Mouse (Mus musculus) adrenal gland, adult 18-20 months (tissue): ENCODE measurements around the gene Gm10382. TPM values are rescaled to one million over a fixed set of nuclear protein-coding genes. Genes with fewer than 3 reads are reported as not detected.
A peak's percentile ranks its signal among the peaks of the same experiment; 100 is the strongest.
"Not testable (repeated sequence)": the region's sequence is repeated elsewhere in the genome, so short reads cannot be mapped to it uniquely, and the experiment has no call there.

Experiments
- DNase-seq, 2 experiments: peaks; one replicate each; pipeline ENCODE4 v3.0.0; 2021 to 2022; ENCODE audit warnings: low spot score in 2 of 2
- total RNA-seq, 2 experiments: library from RNA; stranded (reverse); gene quantifications; 1 replicate in 1 of 2; 2 replicates in 1 of 2; pipeline ENCODE4 v1.2.3; 2021

Gm10382 gene
- total RNA-seq, 2 experiments from 2014 or later = 0.42 to 0.50 TPM

DNA sequence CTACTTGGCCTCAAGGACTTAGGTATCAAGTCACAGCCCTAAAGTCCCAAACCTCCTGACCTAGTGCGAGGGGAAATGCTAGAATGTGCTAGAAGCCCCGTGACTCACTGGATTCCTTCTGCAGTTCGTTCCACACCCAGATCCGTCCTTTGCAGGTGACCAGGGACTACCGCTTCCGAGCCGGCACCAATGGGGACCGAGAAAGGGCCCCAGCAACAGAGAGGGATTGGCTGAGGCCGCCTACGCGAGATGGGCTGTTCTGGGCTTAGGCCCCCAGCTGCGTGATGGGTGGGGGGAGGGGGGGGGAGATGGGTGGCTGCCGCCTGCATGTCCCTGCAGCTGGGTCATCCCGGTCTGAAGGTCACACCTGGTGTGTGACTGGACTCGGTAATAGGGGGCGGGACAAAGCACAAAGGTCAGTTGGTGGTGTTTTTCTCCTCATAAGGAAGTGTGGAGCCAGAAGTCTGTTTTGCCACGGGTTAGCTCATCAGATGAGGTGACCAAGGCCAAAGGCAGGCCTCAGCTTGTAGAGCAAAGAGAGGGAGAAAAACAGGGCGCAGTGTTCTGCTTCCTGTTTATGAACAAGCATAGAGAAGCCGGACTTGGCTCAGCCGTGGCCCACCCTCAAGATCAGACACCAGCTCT lies 4.0 kb downstream of the Gm10382 start:
- peak; percentile 93 to 94 for DNase-seq

DNA sequence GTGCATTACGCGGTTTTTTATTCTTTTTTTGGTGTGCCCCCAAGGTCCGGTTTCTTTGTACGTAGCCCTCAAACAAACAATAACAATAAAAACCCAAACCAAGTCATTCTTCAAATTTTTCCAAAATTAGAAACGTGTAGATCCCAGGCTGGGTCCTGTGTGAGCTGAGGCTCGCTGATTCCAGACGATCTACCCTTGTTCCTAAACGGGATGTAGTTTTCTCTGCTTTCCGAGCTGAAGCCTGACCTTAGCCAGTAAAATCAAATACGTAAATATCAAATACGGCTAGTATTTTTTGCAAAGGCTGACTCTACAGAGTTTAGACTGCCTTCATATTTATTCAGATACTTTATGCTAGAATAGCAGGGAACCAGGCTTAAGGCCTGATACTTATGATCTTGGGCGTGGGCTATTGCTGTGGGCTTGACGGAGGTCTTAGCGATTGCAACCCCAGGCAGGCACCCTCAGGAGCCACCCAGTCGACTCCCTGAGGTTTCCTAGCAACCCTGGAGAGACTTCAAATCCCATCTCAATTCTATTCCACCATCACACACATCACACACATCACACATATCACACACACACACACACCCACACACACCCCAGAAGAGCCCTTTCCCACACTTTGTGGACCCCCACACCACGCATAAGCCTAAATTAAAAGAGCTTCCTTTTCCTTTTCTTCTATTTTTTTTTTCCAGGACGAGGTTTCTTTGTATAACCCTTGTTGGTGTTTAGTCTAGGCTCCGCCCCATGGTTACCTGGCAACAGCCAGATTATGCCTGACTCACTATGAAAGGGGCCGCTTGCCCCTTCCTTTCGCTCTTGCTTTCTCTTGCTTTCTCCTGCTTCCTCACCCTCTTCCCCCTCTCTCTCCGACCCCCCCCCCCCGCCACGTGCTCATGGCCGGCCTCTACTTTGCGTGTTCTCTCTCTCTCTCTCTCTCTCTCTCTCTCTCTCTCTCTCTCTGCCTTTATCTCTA lies 4.8 kb downstream of the Gm10382 start:
- DNase-seq = peak in 1 of 2 experiments; percentile 64

DNA sequence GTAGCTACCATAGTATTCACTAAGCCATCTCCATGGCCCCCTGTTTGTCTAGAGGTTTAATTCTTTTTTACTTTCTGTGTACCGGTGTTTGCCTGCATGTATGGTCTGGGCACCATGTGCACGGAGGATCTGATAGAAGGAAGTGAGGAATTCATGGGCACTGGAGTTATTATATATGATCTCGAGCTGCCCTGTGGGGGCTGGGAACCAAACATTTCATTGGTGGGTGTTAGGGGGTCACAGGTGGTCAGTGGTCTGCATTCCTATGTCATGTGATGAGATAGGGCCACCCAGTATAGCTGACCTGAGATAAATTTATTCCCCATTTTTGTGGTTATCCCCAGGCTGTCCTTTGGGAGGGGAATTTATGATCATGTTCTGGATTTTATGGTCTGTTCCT lies 5.9 kb downstream of the Gm10382 start:
- no peak for DNase-seq

DNA sequence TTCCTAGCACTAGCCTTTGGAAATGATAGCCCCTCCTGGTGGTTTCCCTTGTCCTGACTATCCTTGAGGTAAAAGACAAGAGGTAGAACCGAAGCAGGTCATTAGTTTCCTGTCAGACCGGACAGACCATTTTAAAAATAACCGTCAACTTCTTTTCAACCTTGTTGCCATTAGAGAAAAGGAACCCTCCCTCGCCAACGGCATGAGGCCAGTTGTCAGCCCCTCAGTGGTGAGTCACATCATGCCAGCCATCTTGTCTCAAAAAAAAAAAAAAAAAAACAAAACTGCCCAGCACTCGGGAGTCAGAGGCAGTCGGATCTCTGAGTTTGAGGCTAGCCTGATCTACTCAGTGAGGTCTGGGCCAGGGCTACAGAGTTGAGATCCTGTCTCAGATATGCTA lies 11.8 kb downstream of the Gm10382 start:
- no peak for DNase-seq

DNA sequence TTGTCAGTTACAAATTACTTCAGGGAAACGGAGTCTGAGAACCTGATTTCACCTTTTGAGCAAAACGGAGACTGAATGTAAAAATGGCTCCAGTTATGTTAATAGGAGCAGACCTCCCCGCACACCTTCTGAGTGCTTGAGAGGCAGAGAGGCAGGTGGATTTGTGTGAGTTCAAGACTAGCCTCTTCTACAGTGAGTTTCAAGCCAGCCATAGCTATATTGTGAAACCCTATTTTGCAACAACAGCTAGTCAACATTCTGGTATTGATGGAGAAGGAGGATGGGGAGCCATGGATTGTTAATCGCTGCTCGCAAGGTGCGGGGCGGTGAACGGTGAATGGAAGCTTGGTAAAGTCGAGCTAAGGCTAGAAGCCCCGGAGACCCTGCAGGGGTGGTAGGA lies 13.4 kb downstream of the Gm10382 start:
- DNase-seq = no peak

DNA sequence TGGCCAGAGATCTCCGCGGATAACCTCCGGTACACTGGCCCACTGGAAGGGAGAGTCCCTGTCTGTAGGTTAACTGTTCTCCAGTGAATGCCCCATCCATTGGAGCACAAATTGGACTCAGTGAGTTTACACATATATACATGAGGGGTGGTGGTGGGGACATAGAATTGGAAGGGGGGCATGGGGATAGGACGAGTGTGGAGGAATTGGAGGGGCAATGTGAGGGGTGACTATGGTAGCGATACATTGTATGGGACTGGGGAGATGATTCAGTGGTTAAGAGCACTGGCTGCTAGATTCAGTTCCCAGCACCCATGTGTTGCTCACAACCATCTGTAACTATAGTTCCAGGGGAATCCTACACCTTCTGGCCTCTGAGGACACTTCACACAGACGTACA lies 13.9 kb downstream of the Gm10382 start:
- DNase-seq = no peak

DNA sequence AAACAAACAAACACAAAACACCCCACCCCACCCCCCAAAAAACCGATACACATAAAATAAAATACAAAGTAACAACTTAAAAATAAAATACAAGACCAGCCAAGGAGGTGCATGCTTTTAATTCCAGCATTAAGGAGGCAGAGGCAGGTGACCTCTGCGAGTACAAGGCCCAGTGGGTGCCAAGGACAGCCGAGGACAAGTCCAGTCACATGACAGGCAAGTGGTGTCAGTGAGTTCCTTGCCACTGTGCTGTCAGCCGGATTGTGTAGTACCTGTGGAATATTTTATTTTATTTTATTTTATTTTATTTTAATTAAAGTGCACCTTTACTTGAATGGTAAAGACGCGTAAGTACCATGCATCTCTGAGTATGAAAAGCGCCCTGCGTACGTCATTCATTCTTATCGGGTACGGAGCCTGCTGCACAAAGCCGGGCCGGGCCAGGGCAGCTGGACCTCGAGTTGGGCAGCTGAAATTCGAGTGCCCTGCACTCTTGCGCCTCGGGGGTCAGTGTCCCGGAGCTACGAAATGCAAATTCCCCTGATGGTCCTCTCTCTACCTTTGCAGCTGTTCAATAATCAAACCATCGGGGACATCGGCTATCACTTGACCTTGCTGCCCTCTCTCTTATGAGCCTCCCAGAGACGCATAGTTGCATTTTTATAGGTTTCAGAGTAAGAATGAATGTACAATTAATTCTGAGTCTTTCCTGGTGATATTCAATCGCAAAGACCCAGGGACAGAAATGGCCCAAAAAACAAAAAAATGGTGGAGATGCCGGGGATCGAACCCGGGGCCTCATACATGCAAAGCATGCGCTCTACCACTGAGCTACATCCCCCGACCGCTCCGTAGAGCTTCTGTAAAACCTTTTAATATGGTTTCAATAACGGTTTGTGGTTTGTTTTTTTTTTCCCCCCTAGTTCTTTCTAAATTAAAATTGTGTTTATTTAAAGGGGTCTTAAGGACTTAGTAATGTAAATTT lies 14.7 kb downstream of the Gm10382 start:
- peak; percentile 75 to 83 for DNase-seq

DNA sequence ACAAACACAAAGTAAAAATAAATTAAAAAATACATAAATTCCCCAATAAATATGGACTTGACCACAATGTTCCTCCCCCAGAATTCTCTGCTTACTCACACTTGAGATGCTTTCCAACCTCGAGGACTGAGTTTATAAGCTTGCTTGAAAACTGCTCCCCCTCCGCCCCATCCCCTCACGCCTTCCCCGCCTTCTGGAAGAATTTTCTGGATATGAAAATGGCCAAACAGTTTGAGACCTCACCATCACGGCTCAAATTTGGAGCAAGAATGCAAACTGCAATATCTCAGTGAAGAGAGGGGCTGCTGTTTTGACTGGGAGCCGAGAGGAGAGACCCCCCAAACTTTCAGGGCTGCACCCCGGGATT lies 15.4 kb downstream of the Gm10382 start:
- no peak for DNase-seq

DNA sequence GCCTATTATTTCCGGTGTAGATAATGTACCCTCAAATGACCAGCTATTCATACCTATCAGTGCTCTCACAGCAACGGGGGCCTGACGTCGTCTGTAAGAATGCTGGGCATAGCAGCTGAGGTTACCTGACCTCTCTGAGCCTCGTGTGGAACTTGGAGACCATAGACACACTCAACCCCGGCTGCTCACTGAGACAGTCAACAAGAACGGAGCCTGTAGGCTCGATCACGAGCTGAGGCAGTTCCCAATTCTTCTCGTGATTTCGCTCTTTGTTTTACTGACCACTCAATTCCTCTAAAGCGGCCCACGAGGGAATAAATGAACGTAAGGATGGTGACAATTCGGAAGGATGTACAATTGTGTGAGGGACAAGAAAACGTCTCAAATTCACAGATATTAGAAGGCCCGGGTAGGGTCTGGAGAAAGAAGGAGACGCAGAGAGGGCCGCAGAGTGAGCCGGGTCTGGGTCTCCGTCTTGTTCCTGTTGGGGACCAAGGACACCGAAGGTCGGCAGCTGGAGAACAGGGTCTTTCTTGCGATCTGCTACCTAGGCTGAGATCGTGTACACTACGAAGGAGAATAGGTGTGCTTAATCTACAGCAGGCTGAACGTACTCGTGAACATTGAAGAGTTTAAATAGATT lies 15.9 kb downstream of the Gm10382 start:
- DNase-seq = no peak

DNA sequence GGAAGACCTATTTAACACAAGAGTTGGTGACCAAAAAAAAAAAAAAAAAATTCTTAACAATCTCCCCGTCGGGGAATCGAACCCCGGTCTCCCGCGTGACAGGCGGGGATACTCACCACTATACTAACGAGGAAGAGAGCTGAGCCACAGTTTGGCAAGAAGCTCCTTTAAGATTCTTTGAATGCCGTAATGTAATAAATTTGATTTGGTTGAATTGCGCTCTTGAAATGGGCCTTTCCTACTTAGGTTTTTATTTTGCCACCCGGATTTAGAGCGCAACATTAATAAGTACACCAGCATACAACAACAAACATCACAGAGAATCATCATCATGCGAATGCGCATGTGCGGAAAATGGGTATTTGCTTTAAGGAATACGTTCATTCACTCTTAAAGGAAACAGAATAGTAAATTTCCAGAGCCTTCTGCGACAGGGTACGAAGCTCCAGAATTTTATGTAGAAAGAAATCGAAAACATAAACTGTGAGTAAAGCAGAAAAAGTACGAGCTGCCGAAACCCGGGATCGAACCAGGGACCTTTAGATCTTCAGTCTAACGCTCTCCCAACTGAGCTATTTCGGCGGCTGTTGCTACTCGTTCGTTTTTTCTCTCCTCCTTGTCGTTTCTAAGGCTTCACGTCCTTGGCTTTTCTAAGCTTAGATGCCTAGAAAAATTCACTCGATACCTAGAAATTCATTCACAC lies 16.6 kb downstream of the Gm10382 start:
- DNase-seq = peak; percentile 87 to 95

DNA sequence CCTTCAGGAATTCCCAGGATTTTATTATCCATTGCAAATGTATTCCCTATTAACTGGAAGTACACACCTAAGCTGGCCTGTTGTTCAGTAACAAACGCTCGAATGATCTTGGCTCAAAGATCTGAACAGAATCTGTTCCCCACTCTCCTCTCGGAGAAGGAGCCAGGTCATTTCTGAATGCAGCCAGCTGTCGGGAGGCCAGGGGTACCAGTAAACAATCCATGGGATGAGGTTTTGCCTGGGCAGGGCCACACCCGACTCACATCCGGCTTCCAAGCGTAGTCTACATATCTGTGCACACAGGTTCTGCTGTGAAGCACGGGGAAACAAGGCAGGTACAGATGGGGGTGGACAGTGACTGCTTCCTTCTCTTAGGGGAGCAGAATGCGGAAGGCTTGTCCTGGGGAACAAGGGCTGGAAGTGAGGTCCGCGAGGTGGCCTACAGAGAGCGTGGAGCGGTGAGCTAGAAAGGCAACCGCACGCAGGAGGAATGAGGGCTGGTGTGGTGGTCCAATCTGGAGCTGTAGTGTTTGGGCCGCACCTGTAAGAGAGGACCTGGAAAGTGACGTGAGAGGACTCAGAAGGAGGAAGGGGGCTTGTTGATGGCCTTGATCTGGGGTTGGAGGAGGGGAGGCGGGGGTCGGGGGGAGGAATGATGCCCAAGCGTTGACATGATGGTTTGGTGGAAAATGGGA lies 17.3 kb downstream of the Gm10382 start:
- DNase-seq = peak; percentile 60 to 67

DNA sequence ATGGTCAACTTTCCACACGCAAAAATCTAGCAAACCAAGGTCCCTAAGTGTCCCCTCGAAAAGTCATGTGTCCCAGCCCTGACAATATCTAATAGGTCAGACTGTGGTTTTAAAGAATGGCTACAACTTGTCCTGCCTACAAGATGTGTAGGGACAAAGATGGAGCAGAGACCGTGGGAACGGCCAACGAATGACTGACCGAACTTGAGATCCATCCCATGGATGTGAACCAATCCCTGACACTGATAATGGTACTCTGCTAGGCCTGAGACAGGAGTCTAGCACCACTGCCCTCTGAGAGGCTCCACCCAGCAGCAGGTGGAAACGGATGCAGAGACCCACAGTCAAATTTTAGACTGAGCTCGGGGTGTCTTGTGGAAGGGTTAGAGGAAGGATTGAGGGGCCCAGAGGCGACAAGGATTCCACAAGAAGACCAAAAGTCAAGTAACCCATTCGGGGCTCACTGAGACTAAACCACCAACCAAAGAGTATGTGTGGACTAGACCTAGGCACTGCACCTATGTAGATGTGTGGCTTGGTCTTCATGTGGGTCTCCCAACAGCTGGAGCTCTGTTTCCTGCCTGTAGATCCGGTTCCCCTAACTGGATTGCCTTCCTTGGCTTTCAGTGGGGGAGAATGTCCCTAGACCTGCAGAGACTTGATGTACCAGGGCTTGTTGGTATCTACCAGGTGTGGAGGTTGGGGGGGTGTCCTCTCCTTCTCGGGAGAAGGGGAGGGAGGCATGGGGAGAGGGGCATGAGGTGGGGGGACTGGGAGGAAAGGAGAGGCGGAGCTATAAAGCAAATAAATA lies 18.1 kb downstream of the Gm10382 start:
- DNase-seq = no peak

DNA sequence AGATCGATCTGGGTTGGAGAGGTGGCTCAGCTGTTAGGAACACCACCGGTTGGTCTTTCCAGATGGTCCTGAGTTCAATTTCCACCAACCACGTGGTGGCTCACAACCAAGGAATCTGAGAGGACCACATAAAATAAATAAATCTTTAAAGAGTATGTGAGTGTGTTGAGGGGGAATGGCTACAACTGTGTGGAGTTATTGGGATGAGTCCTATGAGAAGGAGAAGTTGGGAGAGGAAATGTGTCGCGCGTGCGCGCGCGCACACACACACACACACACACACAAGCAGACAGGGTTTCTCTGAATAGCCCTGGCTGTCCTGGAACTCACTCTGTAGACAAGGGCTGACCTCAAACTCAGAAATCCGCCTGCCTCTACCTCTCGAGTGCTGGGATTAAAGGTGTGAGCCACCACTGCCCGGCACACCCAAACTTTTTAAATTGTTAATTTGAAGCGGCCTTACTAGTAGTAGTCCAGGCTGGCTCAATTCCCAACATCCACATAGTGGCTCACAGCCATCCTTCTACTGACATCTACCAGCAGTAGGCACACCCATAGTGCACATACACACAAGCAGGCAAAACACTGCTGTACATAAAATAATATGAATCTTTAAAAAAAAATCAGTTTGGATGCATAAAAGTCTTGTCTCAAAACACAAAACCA lies 18.9 kb downstream of the Gm10382 start:
- no peak for DNase-seq

DNA sequence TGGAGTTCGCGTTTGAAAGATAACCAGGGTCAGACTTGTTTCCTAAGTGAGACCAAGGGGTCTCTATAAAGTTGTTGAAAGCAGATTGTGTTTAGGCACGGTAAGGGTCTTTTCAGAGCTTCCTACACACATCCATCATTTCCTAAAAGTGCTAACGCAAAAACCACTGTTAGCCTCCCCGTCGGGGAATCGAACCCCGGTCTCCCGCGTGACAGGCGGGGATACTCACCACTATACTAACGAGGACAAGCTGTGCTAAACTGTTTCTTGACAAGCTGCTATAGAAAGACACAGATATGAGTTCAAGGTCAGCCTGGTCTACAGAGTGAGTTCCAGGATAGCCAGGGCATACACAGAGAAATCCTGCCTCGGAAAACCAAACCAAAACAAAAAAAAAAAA lies 19.7 kb downstream of the Gm10382 start:
- DNase-seq = peak; percentile 85 to 86

DNA sequence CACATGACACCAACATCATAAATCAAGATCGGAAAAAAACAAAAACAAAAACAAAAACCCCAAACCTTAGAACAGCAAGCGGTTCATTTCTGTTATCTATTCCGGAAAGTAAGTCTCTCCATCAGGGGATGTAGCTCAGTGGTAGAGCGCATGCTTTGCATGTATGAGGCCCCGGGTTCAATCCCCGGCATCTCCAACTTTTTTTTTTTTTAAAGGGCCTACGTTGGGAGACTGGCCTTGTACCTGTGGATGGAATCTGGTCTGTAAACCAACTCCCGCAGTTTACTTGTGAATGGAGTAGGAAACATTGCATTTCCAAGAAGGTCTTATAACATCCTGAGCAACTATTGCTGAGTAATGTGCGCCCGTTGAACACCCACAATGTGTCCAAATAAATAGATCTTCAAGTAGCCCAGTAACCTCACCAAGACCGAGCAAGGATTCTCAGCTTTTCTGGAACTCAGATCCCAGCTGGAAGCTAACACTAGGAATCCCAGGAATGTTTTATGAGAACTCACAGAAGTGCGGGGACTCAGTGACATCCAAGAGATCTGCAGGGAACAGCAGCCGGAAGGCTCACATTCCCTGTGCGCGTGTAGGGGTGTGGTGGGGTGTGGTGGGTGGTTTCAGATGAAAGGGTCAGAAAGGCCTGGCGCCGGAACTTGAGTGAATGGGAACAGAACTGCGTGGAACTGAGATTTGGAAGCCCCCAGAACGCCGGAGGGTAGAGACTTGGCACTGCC lies 20.4 kb downstream of the Gm10382 start:
- peak in 1 of 2 experiments; percentile 66 for DNase-seq

DNA sequence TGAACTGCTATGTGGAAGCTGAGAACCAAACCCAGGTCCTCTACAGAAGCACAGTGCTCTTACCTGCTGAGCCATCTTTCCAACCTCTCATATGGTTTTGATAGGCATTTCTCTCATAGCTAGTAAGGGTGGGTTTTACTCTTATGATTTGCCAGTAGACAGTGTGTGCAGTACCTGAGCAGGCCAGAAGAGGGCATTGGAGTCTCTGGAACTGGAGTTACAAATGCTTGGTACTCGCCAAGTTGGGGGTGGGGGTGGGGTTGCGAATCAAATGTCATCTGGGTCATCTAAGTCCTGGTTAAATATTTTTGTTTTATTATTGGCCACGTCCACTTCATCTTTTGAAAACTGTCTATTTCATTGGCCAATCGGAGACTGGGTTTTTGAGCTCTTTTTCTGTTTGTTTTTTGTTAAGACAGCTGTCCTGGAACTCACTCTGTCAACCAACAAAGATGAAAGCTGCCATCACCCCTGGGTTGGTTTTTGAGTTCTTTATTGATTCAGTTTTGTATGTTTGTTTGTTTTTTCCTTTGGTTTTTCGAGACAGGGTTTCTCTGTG lies 22.9 kb downstream of the Gm10382 start:
- peak; percentile 69 to 71 for DNase-seq

DNA sequence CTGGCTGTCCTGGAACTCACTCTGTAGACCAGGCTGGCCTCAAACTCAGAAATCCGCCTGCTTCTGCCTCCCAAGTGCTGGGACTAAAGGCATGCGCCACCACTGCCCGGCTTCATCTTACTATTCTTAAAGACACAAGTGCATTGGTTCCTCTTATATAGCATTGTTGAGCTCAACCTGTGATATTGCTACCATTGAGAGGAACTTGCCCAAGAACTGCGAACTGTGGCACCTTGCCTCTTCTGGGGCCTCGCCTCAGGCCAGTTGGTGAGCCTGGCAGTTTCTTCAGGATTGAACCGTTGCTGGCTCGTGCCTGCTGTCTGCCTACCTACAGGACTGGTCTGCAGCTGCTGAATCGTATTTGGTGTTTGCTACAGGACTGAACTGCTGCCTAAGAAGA lies 23.4 kb downstream of the Gm10382 start:
- DNase-seq = not testable (repeated sequence)
